Mouse (Mus musculus): ENCODE measurements around the gene Mms19. TPM values are rescaled to one million over a fixed set of nuclear protein-coding genes. Genes with fewer than 3 reads are reported as not detected.

The Mms19 gene
- total RNA-seq (2017) = 23.1 and 24.8 TPM in 2 replicates

- peak; percentile 86 to 87 for ATAC-seq (replicated peaks in 1 of 2; ENCODE audit: insufficient read depth in 1 of 2, low FRiP score in 2 of 2, low TSS enrichment in 1 of 2, low read depth in 1 of 2, poor library complexity in 2 of 2, severe bottlenecking in 2 of 2)
Measured at GRCm38 (mm10) chr19:41980819-41981594, at the start of gene Mms19. TSS of gene Mms19 (minus strand) at chr19:41981157.

- ATAC-seq (replicated peaks in 1 of 2; ENCODE audit: insufficient read depth in 1 of 2, low FRiP score in 2 of 2, low TSS enrichment in 1 of 2, low read depth in 1 of 2, poor library complexity in 2 of 2, severe bottlenecking in 2 of 2) = peak; percentile 83 to 91
Measured at GRCm38 (mm10) chr19:42026158-42026557, 45.2 kb upstream of the Mms19 start.

GRCm38 (mm10) chr19:42022542-42022848 lies 41.5 kb upstream of the Mms19 start:
- ATAC-seq (replicated peaks in 1 of 2; ENCODE audit: insufficient read depth in 1 of 2, low FRiP score in 2 of 2, low TSS enrichment in 1 of 2, low read depth in 1 of 2, poor library complexity in 2 of 2, severe bottlenecking in 2 of 2) = no peak

GRCm38 (mm10) chr19:42021681-42022541 lies 41.0 kb upstream of the Mms19 start:
- ATAC-seq (replicated peaks in 1 of 2; ENCODE audit: insufficient read depth in 1 of 2, low FRiP score in 2 of 2, low TSS enrichment in 1 of 2, low read depth in 1 of 2, poor library complexity in 2 of 2, severe bottlenecking in 2 of 2) = no peak

- peak; percentile 39 to 54; a peak in 3 of 4 replicates for ATAC-seq (replicated peaks in 1 of 2; ENCODE audit: insufficient read depth in 1 of 2, low FRiP score in 2 of 2, low TSS enrichment in 1 of 2, low read depth in 1 of 2, poor library complexity in 2 of 2, severe bottlenecking in 2 of 2)
Measured at GRCm38 (mm10) chr19:42019011-42019522, 38.1 kb upstream of the Mms19 start.

- no peak for ATAC-seq (replicated peaks in 1 of 2; ENCODE audit: insufficient read depth in 1 of 2, low FRiP score in 2 of 2, low TSS enrichment in 1 of 2, low read depth in 1 of 2, poor library complexity in 2 of 2, severe bottlenecking in 2 of 2)
Measured at GRCm38 (mm10) chr19:42017399-42018247, 36.7 kb upstream of the Mms19 start.

- no peak for ATAC-seq (replicated peaks in 1 of 2; ENCODE audit: insufficient read depth in 1 of 2, low FRiP score in 2 of 2, low TSS enrichment in 1 of 2, low read depth in 1 of 2, poor library complexity in 2 of 2, severe bottlenecking in 2 of 2)
Measured at GRCm38 (mm10) chr19:42016840-42017239, 35.9 kb upstream of the Mms19 start.

GRCm38 (mm10) chr19:42016251-42016650 lies 35.3 kb upstream of the Mms19 start:
- no peak for ATAC-seq (replicated peaks in 1 of 2; ENCODE audit: insufficient read depth in 1 of 2, low FRiP score in 2 of 2, low TSS enrichment in 1 of 2, low read depth in 1 of 2, poor library complexity in 2 of 2, severe bottlenecking in 2 of 2)

- ATAC-seq (replicated peaks in 1 of 2; ENCODE audit: insufficient read depth in 1 of 2, low FRiP score in 2 of 2, low TSS enrichment in 1 of 2, low read depth in 1 of 2, poor library complexity in 2 of 2, severe bottlenecking in 2 of 2) = no peak
Measured at GRCm38 (mm10) chr19:42015001-42015400, 34.0 kb upstream of the Mms19 start.

GRCm38 (mm10) chr19:42014231-42014825 lies 33.4 kb upstream of the Mms19 start:
- ATAC-seq (replicated peaks in 1 of 2; ENCODE audit: insufficient read depth in 1 of 2, low FRiP score in 2 of 2, low TSS enrichment in 1 of 2, low read depth in 1 of 2, poor library complexity in 2 of 2, severe bottlenecking in 2 of 2) = no peak

GRCm38 (mm10) chr19:42011123-42011522 lies 30.2 kb upstream of the Mms19 start:
- no peak for ATAC-seq (replicated peaks in 1 of 2; ENCODE audit: insufficient read depth in 1 of 2, low FRiP score in 2 of 2, low TSS enrichment in 1 of 2, low read depth in 1 of 2, poor library complexity in 2 of 2, severe bottlenecking in 2 of 2)

GRCm38 (mm10) chr19:42010436-42010835 lies 29.5 kb upstream of the Mms19 start:
- ATAC-seq (replicated peaks in 1 of 2; ENCODE audit: insufficient read depth in 1 of 2, low FRiP score in 2 of 2, low TSS enrichment in 1 of 2, low read depth in 1 of 2, poor library complexity in 2 of 2, severe bottlenecking in 2 of 2) = no peak

GRCm38 (mm10) chr19:42009067-42009466 lies 28.1 kb upstream of the Mms19 start:
- ATAC-seq (replicated peaks in 1 of 2; ENCODE audit: insufficient read depth in 1 of 2, low FRiP score in 2 of 2, low TSS enrichment in 1 of 2, low read depth in 1 of 2, poor library complexity in 2 of 2, severe bottlenecking in 2 of 2) = no peak

GRCm38 (mm10) chr19:42008586-42008985 lies 27.6 kb upstream of the Mms19 start:
- no peak for ATAC-seq (replicated peaks in 1 of 2; ENCODE audit: insufficient read depth in 1 of 2, low FRiP score in 2 of 2, low TSS enrichment in 1 of 2, low read depth in 1 of 2, poor library complexity in 2 of 2, severe bottlenecking in 2 of 2)

- ATAC-seq (replicated peaks in 1 of 2; ENCODE audit: insufficient read depth in 1 of 2, low FRiP score in 2 of 2, low TSS enrichment in 1 of 2, low read depth in 1 of 2, poor library complexity in 2 of 2, severe bottlenecking in 2 of 2) = no peak
Measured at GRCm38 (mm10) chr19:42006568-42006967, 25.6 kb upstream of the Mms19 start.

GRCm38 (mm10) chr19:42005616-42006015 lies 24.7 kb upstream of the Mms19 start:
- peak; percentile 68 to 69 for ATAC-seq (replicated peaks in 1 of 2; ENCODE audit: insufficient read depth in 1 of 2, low FRiP score in 2 of 2, low TSS enrichment in 1 of 2, low read depth in 1 of 2, poor library complexity in 2 of 2, severe bottlenecking in 2 of 2)

- no peak for ATAC-seq (replicated peaks in 1 of 2; ENCODE audit: insufficient read depth in 1 of 2, low FRiP score in 2 of 2, low TSS enrichment in 1 of 2, low read depth in 1 of 2, poor library complexity in 2 of 2, severe bottlenecking in 2 of 2)
Measured at GRCm38 (mm10) chr19:42004258-42004657, 23.3 kb upstream of the Mms19 start.

Data from hematopoietic stem cell, adult 5-6 weeks (primary cell).